Mouse (Mus musculus) heart, embryonic 14.5 days (tissue): ENCODE results near the gene Zdhhc1. TPM values are rescaled to one million over a fixed set of nuclear protein-coding genes. Genes with fewer than 3 reads are reported as not detected.

Source experiments
- ATAC-seq: fragments of 200-750 bp; cut with Nextera tagmentation; 2 replicates; pipeline ENCODE4 v1.8.0; 2017; ENCODE audit warnings: low read depth, moderate TSS enrichment; ENCODE audit not compliant: insufficient number of reproducible peaks, insufficient read depth, low FRiP score
- H3K27ac ChIP-seq, 2 experiments: fragments of 200-500 bp in 1 of 2; fragments of 300-500 bp in 1 of 2; sonication (generic) in 1 of 2; replicated peaks in 1 of 2; 2 replicates each; pipeline ENCODE4 v1.5.1; 2012 to 2014; ENCODE audit warnings: low read depth in 2 of 2, low read length in 2 of 2, control low read depth in 1 of 2, mild to moderate bottlenecking in 1 of 2, mixed read lengths in 1 of 2; ENCODE audit not compliant: control insufficient read depth in 1 of 2, insufficient read depth in 1 of 2
- H3K27me3 ChIP-seq: fragments of 300-500 bp; sonication (generic); 2 replicates; pipeline ENCODE4 v1.6.1; 2014; ENCODE audit warnings: mild to moderate bottlenecking, low read length, control low read depth; ENCODE audit not compliant: control insufficient read depth, insufficient read depth
- H3K36me3 ChIP-seq: fragments of 300-500 bp; sonication (generic); 2 replicates; pipeline ENCODE4 v1.6.1; 2014; ENCODE audit warnings: mild to moderate bottlenecking, control low read depth, low read length, mixed read lengths; ENCODE audit not compliant: control insufficient read depth, insufficient read depth
- H3K4me1 ChIP-seq, 2 experiments: fragments of 200-500 bp in 1 of 2; fragments of 300-500 bp in 1 of 2; sonication (generic) in 1 of 2; 2 replicates each; pipeline ENCODE4 v1.6.1; 2012 to 2014; ENCODE audit warnings: low read length in 2 of 2, control low read depth in 1 of 2, mixed read lengths in 1 of 2; ENCODE audit not compliant: control insufficient read depth in 2 of 2, insufficient read depth in 2 of 2
- H3K4me2 ChIP-seq: fragments of 300-500 bp; sonication (generic); 2 replicates; pipeline ENCODE4 v1.6.1; 2014; ENCODE audit warnings: mild to moderate bottlenecking, low read length
- H3K4me3 ChIP-seq, 2 experiments: fragments of 200-500 bp in 1 of 2; fragments of 300-500 bp in 1 of 2; sonication (generic) in 1 of 2; 2 replicates each; pipeline ENCODE4 v1.5.1; 2012 to 2014; ENCODE audit warnings: low read length in 2 of 2, mild to moderate bottlenecking in 2 of 2, control low read depth in 1 of 2, low read depth in 1 of 2, moderate library complexity in 1 of 2; ENCODE audit not compliant: control insufficient read depth in 1 of 2, insufficient read depth in 1 of 2
- H3K9ac ChIP-seq: fragments of 300-500 bp; sonication (generic); 2 replicates; pipeline ENCODE4 v1.6.1; 2014; ENCODE audit warnings: mild to moderate bottlenecking, low read length
- H3K9me3 ChIP-seq: fragments of 300-500 bp; sonication (generic); 2 replicates; pipeline ENCODE4 v1.6.1; 2016; ENCODE audit warnings: low read length, control low read depth; ENCODE audit not compliant: control insufficient read depth
- WGBS: fragments of 180-500 bp; shearing (Covaris S2); extraction: QIAGEN DNeasy Blood & Tissue Kit; methylation state at CpG from one replicate; pipeline ENCODE4 v1.1.7; 2014; 5-methylcytosine and 5-hydroxymethylcytosine counted together
- polyA plus RNA-seq: library from polyadenylated mRNA; unstranded; fragments of >200 nt; fragmentation: Nextera tagmentation; extraction: Ambion mirVana; gene quantifications from 2 replicates; pipeline ENCODE4 v1.2.1, GENCODE M21; 2014

The Zdhhc1 gene
- polyA plus RNA-seq, 1 experiment from 2014 or later = 24.5 TPM

- no peak overlapping the region for H3K9ac ChIP-seq
- 45% methylated on average over 23 of the region's 23 CpGs for WGBS
- no peak for ATAC-seq
- peaks cover 13% of the 10 kb centered on the region; the same call in 1 of the 2 replicates for H3K36me3 ChIP-seq
- H3K9me3 ChIP-seq = no peaks in the 10 kb centered on the region
- H3K4me2 ChIP-seq = no peak overlapping the region
- no peak overlapping the region for H3K27ac ChIP-seq
- H3K4me1 ChIP-seq = peaks cover 31 to 48% of the 10 kb centered on the region in 2 experiments
- 0 out of 2 replicates have a peak, but pooled peaks cover 3% of the 10 kb centered on the region for H3K27me3 ChIP-seq
- no peak overlapping the region for H3K4me3 ChIP-seq
Observed at GRCm38 (mm10) chr8:105472414-105472932, 24.2 kb downstream of the Zdhhc1 start.

GRCm38 (mm10) chr8:105471314-105472015, 25.2 kb downstream of the Zdhhc1 start, which contains the start of gene Tppp3:
Tppp3 (minus strand) TSS chr8:105471526.
- H3K27ac ChIP-seq = no peak within 1 kb of the TSS
- H3K36me3 ChIP-seq = peaks cover 17% of the 10 kb centered on the region; the same call in 1 of the 2 replicates
- peaks cover 26 to 38% of the 10 kb centered on the region in 2 experiments for H3K4me1 ChIP-seq
- peak within 1 kb of the TSS; percentile 64 for H3K4me2 ChIP-seq
- H3K9ac ChIP-seq = peak within 1 kb of the TSS; percentile 66
- peak within 1 kb of the TSS; percentile 33 to 38 for H3K4me3 ChIP-seq
- 0 out of 2 replicates have a peak, but pooled peaks cover 3% of the 10 kb centered on the region for H3K27me3 ChIP-seq
- WGBS = 7% methylated on average over 25 of the region's 25 CpGs
- ATAC-seq = peak; percentile 93
- H3K9me3 ChIP-seq = no peaks in the 10 kb centered on the region

- H3K27ac ChIP-seq = no peak overlapping the region
- WGBS = 22% methylated on average over 11 of the region's 11 CpGs
- H3K9me3 ChIP-seq = no peaks in the 10 kb centered on the region
- H3K4me2 ChIP-seq = peak overlapping the region; percentile 64
- 0 out of 2 replicates have a peak, but pooled peaks cover 3% of the 10 kb centered on the region for H3K27me3 ChIP-seq
- H3K36me3 ChIP-seq = peaks cover 11% of the 10 kb centered on the region; the same call in 1 of the 2 replicates
- peaks cover 26 to 38% of the 10 kb centered on the region in 2 experiments for H3K4me1 ChIP-seq
- ATAC-seq = no peak; the same call in 1 of the 2 replicates
- peak overlapping the region; percentile 66 for H3K9ac ChIP-seq
- peak overlapping the region; percentile 33 to 38 for H3K4me3 ChIP-seq
Observed at GRCm38 (mm10) chr8:105470681-105471313, 25.9 kb downstream of the Zdhhc1 start.

- Histone ChIP-seq H3K4me1 (peaks cover 25 to 37% of the 10 kb centered on the region in 2 experiments), H3K27ac (no peak overlapping the region), H3K4me3 (no peak overlapping the region), H3K4me2 (no peak overlapping the region; the same call in 1 of the 2 replicates), H3K36me3 (peaks cover 7% of the 10 kb centered on the region; the same call in 1 of the 2 replicates), H3K9me3 (no peaks in the 10 kb centered on the region), H3K9ac (no peak overlapping the region), H3K27me3 (0 out of 2 replicates have a peak, but pooled peaks cover 3% of the 10 kb centered on the region)
- 85% methylated on average over 5 of the region's 5 CpGs for WGBS
- no peak for ATAC-seq
Observed at GRCm38 (mm10) chr8:105470262-105470661, 26.4 kb downstream of the Zdhhc1 start.

- WGBS = 89% methylated on average over 5 of the region's 5 CpGs
- Histone ChIP-seq H3K4me2 (no peak overlapping the region), H3K9ac (no peak overlapping the region), H3K27me3 (0 out of 2 replicates have a peak, but pooled peaks cover 3% of the 10 kb centered on the region), H3K4me1 (peaks cover 21 to 33% of the 10 kb centered on the region in 2 experiments), H3K4me3 (no peak overlapping the region), H3K36me3 (peaks cover 7% of the 10 kb centered on the region; the same call in 1 of the 2 replicates), H3K27ac (no peak overlapping the region), H3K9me3 (no peaks in the 10 kb centered on the region)
- no peak for ATAC-seq
Observed at GRCm38 (mm10) chr8:105469816-105470215, 26.9 kb downstream of the Zdhhc1 start.

GRCm38 (mm10) chr8:105469041-105469695, 27.5 kb downstream of the Zdhhc1 start:
- no peak overlapping the region for H3K27ac ChIP-seq
- 48% methylated on average over 6 of the region's 6 CpGs for WGBS
- H3K9ac ChIP-seq = no peak overlapping the region
- no peak overlapping the region for H3K4me3 ChIP-seq
- H3K9me3 ChIP-seq = no peaks in the 10 kb centered on the region
- H3K4me2 ChIP-seq = no peak overlapping the region
- peaks cover 7% of the 10 kb centered on the region; the same call in 1 of the 2 replicates for H3K36me3 ChIP-seq
- 0 out of 2 replicates have a peak, but pooled peaks cover 3% of the 10 kb centered on the region for H3K27me3 ChIP-seq
- no peak for ATAC-seq
- H3K4me1 ChIP-seq = peaks cover 17 to 27% of the 10 kb centered on the region in 2 experiments
